Mouse (Mus musculus): ENCODE data around the gene Ica1l.

Gene Ica1l

GRCm38 (mm10) chr1:59966171-59966785 lies 76.7 kb downstream of the Ica1l start:
- DNase-seq (ENCODE audit: low spot score): no peak

- no peak for DNase-seq (ENCODE audit: low spot score)
Observed at GRCm38 (mm10) chr1:59959941-59960340, 83.0 kb downstream of the Ica1l start.

GRCm38 (mm10) chr1:59957206-59957605 lies 85.8 kb downstream of the Ica1l start:
- DNase-seq (ENCODE audit: low spot score): no peak

- DNase-seq (ENCODE audit: low spot score): no peak
Observed at GRCm38 (mm10) chr1:59947509-59947908, 95.5 kb downstream of the Ica1l start.

- no peak for DNase-seq (ENCODE audit: low spot score)
Observed at GRCm38 (mm10) chr1:59945969-59946368, 97.0 kb downstream of the Ica1l start.

GRCm38 (mm10) chr1:59943825-59944224 lies 99.2 kb downstream of the Ica1l start:
- no peak for DNase-seq (ENCODE audit: low spot score)

- no peak for DNase-seq (ENCODE audit: low spot score)
Observed at GRCm38 (mm10) chr1:59942057-59942790, 100.8 kb downstream of the Ica1l start.

- no peak for DNase-seq (ENCODE audit: low spot score)
Observed at GRCm38 (mm10) chr1:59941063-59941462, 101.9 kb downstream of the Ica1l start.

- no peak for DNase-seq (ENCODE audit: low spot score)
Observed at GRCm38 (mm10) chr1:59932991-59933390, 110.0 kb downstream of the Ica1l start.
